Mouse (Mus musculus): ENCODE data around the gene Spock2.
"Not testable (repeated sequence)": the region's sequence is repeated elsewhere in the genome, so short reads cannot be mapped to it uniquely, and the experiment has no call there.

GRCm38 (mm10) chr10:60147510-60148047, 41.6 kb downstream of the Spock2 start:
- TF ChIP-seq CTCF (IDR thresholded peaks at IDR 0.05; ENCODE audit: low read depth, low read length); POLR2A (IDR thresholded peaks at IDR 0.05; ENCODE audit: insufficient read depth, low read length): not testable (repeated sequence)
